Mouse (Mus musculus): ENCODE data around the gene Dapk1. TPM values are rescaled to one million over a fixed set of nuclear protein-coding genes. Genes with fewer than 3 reads are reported as not detected.
A peak's percentile ranks its signal among the peaks of the same experiment; 100 is the strongest.

Dapk1 gene
- polyA plus RNA-seq, 1 experiment from 2014 or later, result 38.4 TPM

DNA sequence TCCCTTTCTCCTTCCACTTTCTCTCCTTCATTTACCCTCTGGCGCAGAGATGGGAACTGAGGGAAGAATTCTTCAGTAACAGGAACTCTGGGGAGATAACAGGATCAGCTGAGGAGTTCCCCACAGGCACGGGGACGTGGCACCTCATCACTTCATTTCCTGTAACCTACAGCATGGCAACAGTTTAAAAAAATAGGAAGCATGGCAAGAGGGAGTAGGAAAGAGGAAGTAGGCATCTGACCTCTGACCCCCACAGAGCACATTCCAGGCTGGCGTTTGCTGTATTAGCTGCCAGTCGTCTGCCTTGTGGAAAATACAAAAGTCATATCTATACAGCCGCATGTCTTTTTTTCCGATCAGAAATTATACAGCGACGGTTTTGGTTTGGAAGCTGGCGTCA lies 68.9 kb downstream of the Dapk1 start:
- Histone ChIP-seq H3K4me3 (replicated peaks) (no peak overlapping the region), H3K36me3 (no peaks in the 10 kb centered on the region), H3K4me2 (replicated peaks) (no peak overlapping the region), H3K27me3 (no peaks in the 10 kb centered on the region), H3K9me3 (no peaks in the 10 kb centered on the region), H3K27ac (no peak overlapping the region), H3K9ac (replicated peaks) (no peak overlapping the region), H3K4me1 (replicated peaks) (peaks cover 29% of the 10 kb centered on the region)
- no peak for ATAC-seq
- 69% methylated on average over 10 of the region's 10 CpGs for WGBS

DNA sequence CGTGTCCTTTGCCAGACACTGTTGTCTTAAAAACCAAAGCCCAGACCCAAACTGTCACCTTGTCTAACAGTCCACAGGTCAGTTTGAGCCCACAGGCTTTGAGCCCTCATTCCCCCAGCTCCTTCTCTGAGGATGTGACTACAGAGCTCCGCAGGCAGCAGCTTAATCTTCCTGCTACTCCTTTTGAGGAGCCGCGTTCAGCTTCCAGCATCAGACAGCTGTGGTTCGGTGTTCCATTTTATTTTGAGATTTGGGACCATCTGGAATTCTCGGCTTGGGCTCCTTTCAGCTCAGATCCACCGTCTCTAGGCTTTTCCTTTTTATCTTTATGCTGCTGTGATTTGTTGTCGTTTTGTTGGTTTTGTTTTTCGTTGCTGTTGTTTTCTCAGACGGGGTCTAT lies 69.5 kb downstream of the Dapk1 start:
- no peaks in the 10 kb centered on the region for H3K9me3 ChIP-seq
- no peaks in the 10 kb centered on the region for H3K36me3 ChIP-seq
- no peak overlapping the region for H3K27ac ChIP-seq
- no peak overlapping the region for H3K9ac ChIP-seq (replicated peaks)
- H3K4me3 ChIP-seq (replicated peaks), result no peak overlapping the region
- 60% methylated on average over 10 of the region's 10 CpGs for WGBS
- H3K4me2 ChIP-seq (replicated peaks), result no peak overlapping the region
- H3K27me3 ChIP-seq, result no peaks in the 10 kb centered on the region
- ATAC-seq, result no peak
- H3K4me1 ChIP-seq (replicated peaks), result peaks cover 29% of the 10 kb centered on the region

DNA sequence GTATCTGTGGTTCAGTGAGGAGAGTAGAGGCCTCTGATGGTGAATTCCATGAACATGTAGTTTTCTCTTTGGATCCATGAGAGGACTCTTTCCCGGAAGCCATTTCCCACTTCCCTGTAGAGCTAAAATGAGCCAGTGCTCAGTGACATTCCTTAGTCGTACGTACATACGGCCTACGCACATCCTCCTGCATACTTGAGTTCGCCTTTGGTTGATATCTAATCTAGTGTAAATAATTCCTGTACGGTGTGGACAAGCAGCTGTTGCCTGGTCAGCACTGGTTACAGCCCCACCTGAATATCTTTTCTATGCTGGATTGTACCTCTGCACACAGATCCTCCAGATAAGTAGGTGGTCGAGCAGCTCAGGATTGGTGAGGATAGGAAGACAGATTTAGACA lies 70.5 kb downstream of the Dapk1 start:
- ATAC-seq, result no peak
- WGBS, result 87% methylated on average over 8 of the region's 8 CpGs
- H3K36me3 ChIP-seq, result no peaks in the 10 kb centered on the region
- H3K4me2 ChIP-seq (replicated peaks), result no peak overlapping the region
- H3K4me3 ChIP-seq (replicated peaks), result no peak overlapping the region
- peaks cover 28% of the 10 kb centered on the region for H3K4me1 ChIP-seq (replicated peaks)
- H3K9me3 ChIP-seq, result no peaks in the 10 kb centered on the region
- no peak overlapping the region for H3K27ac ChIP-seq
- H3K27me3 ChIP-seq, result no peaks in the 10 kb centered on the region
- no peak overlapping the region for H3K9ac ChIP-seq (replicated peaks)

DNA sequence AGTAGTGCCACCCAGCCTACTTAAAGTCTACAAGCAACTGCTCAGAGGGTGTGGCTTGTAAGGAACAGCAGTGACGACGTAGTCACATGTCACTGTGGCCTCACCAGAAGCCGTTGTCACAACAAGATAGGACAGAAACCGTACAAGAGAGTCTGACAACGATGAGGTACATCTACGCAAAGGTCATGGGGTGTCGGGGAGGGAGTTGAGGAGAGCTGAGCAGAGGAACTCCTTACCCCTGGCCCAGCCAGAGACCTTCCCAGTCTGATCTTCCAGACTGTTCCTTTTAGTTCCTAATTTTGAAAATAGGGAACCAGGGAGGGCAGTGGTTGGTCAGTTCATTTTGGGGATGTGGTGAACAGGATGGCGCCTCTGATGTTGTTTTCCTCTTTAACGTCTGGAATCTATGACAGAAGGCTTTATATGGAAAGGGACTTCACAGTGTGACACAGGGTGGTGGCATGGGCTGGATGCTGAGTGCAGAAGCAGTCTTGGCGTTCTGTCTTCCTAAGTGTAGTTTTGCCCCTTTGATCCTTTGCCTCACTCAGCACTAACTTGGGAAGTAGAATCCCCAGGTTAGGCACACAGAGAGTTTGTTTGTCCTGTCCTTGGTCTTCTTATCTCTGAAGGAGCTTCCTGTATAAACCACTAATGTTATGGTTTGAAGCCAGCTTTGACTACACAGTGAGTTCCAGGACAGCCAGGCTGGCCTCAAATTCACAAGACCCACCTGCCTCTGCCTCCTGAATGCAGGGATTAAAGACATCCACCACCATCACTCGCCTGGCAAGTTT lies 71.3 kb downstream of the Dapk1 start:
- no peak overlapping the region for H3K27ac ChIP-seq
- H3K9me3 ChIP-seq, result no peaks in the 10 kb centered on the region
- H3K36me3 ChIP-seq, result no peaks in the 10 kb centered on the region
- H3K9ac ChIP-seq (replicated peaks), result no peak overlapping the region
- H3K4me3 ChIP-seq (replicated peaks), result no peak overlapping the region
- H3K27me3 ChIP-seq, result no peaks in the 10 kb centered on the region
- no peak overlapping the region for H3K4me2 ChIP-seq (replicated peaks)
- ATAC-seq, result no peak
- H3K4me1 ChIP-seq (replicated peaks), result peaks cover 22% of the 10 kb centered on the region
- 94% methylated on average over 11 of the region's 11 CpGs for WGBS

DNA sequence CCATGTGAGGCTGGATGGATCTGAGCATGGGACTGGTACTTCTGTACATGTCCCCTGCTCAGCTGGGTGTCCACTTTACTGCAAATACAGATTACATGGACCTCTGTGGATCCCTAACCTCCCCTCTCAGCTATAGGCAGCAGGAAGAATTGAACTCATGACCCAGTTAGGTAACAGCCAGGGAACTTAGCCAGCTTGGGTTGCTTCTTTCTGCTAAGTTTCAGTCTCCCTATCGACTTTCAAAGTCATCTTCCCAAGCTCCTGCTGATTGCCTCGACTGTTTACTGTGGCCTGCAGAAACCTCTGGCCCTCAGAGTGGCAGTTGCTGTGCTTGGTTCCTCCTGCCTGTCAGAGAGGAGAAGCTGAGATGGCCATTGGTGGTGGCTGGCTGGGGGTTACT lies 72.6 kb downstream of the Dapk1 start:
- no peak overlapping the region for H3K4me2 ChIP-seq (replicated peaks)
- H3K9ac ChIP-seq (replicated peaks), result no peak overlapping the region
- 65% methylated on average over 2 of the region's 2 CpGs for WGBS
- H3K36me3 ChIP-seq, result no peaks in the 10 kb centered on the region
- H3K4me1 ChIP-seq (replicated peaks), result peaks cover 23% of the 10 kb centered on the region
- no peak overlapping the region for H3K4me3 ChIP-seq (replicated peaks)
- no peaks in the 10 kb centered on the region for H3K9me3 ChIP-seq
- ATAC-seq, result no peak
- H3K27ac ChIP-seq, result no peak overlapping the region
- no peaks in the 10 kb centered on the region for H3K27me3 ChIP-seq

DNA sequence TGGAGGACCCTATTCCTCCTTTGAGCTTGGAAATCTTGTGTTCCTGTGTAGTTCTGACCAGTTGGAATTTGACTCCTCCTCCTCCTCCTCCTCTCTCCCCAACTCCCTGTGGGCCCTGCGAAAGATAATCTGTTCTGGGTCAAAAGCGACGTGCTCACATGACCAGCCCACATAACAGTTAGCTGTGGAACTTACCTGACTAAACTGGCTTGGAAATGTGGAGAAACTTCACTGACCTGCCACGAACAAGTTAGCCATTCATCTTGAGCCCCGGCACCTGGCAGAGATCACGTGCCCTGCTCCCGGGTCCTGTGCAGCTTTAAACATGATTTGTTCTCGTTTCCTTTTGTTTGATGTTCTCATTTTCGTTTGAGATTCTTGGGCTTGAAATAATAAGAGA lies 73.2 kb downstream of the Dapk1 start:
- no peak for ATAC-seq
- Histone ChIP-seq H3K27me3 (no peaks in the 10 kb centered on the region), H3K4me1 (replicated peaks) (peaks cover 23% of the 10 kb centered on the region), H3K9ac (replicated peaks) (no peak overlapping the region), H3K36me3 (no peaks in the 10 kb centered on the region), H3K27ac (no peak overlapping the region), H3K9me3 (no peaks in the 10 kb centered on the region), H3K4me2 (replicated peaks) (no peak overlapping the region), H3K4me3 (replicated peaks) (no peak overlapping the region)
- 64% methylated on average over 9 of the region's 9 CpGs for WGBS

DNA sequence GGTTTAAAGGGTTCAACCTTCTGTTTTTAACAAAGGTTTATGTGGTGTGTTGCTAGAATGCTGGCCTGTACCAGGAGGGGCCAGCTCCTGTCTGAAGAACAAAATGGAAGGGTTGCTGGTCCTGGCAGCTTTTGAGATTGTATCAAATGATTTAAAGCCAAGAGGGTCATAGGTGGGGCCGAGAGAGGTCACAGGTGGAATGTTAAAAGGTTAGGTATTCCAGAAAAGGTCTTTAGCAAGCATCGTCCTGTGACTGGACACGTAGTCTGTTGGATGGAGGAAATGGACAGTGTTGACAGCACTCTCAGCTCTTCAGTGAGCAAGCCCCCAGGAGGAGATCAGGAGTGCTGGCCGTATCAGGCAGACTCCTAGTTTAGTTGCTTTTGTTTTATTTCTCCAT lies 73.7 kb downstream of the Dapk1 start:
- H3K4me1 ChIP-seq (replicated peaks), result peaks cover 20% of the 10 kb centered on the region
- H3K4me3 ChIP-seq (replicated peaks), result no peak overlapping the region
- no peak overlapping the region for H3K9ac ChIP-seq (replicated peaks)
- H3K27ac ChIP-seq, result no peak overlapping the region
- H3K9me3 ChIP-seq, result no peaks in the 10 kb centered on the region
- whole genome bisulfite sequencing, result 90% methylated on average over 4 of the region's 4 CpGs
- no peaks in the 10 kb centered on the region for H3K27me3 ChIP-seq
- no peaks in the 10 kb centered on the region for H3K36me3 ChIP-seq
- no peak overlapping the region for H3K4me2 ChIP-seq (replicated peaks)
- no peak for ATAC-seq

DNA sequence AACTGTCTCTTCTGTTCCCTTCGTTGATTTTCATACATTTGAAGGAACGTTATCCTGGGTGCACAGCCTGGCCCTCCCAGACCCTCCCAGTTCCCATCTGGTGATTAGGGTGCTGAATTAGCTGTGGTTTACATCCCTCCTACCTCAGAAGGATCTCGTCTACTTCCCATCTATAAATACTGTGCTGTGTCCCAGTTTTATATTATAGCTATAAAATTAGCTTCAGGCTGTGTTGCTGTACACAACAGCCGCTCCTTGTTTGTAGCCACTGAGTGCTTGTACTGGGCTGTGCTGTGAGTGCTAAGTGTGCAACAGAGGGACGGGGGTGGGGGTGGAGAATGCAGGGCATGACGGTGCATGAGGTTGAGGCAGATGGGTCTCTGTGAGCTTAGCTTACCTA lies 77.2 kb downstream of the Dapk1 start:
- Histone ChIP-seq H3K27ac (no peak overlapping the region), H3K9ac (replicated peaks) (no peak overlapping the region), H3K4me1 (replicated peaks) (peaks cover 15% of the 10 kb centered on the region), H3K4me3 (replicated peaks) (no peak overlapping the region), H3K9me3 (no peaks in the 10 kb centered on the region), H3K4me2 (replicated peaks) (no peak overlapping the region), H3K27me3 (no peaks in the 10 kb centered on the region), H3K36me3 (no peaks in the 10 kb centered on the region)
- WGBS, result 83% methylated on average over 6 of the region's 6 CpGs
- ATAC-seq, result no peak

DNA sequence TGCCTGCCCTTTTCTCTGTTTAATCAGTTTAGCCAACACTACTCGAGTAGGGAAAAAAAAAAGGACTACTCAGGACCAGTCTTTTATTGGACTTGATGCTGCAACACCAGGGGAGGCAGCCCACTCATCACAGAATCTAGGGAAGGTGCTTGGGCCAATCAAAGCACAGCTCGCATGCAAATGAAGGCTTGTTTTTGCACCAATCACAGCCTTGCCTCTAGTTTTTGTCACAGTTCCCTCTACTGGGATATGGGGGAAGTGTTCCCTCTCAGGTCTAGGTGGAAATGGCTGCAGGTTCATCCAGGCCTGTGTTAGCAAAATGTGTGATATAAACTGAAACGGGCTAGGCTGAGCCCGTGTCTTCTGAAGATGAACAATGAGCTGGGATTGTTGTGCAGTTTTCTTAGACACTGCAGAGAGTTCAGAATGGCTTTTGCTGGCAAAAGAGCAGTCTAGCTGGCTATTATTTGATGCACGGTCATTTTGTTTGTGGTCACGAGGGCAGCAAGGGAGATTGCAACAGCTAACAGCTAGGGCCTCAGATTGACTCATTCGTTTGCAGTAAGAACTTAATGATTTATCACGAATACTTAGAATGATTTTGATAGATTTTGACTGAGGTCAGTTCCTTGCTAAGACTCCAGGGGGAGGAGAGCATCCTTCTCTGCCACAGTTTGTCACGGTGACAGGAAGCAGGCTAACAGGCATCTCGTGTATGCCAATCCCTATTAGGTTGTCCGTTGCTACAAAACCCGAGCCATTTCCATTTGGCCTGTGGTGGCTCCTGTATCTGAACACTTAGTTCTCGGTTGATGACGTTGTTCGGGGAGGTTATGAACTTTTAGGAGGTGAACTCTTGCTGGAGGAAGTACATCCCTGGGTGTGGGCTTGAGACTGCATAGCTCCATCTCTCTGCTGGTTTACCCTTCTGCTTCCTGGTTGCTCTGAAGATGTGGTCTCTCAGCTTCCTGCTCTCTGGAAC lies 81.3 kb downstream of the Dapk1 start:
- no peak for ATAC-seq
- Histone ChIP-seq H3K4me3 (replicated peaks) (no peak overlapping the region), H3K36me3 (0 out of 2 replicates have a peak, but pooled peaks cover 4% of the 10 kb centered on the region), H3K4me2 (replicated peaks) (no peak overlapping the region), H3K9me3 (no peaks in the 10 kb centered on the region), H3K27me3 (no peaks in the 10 kb centered on the region), H3K9ac (replicated peaks) (no peak overlapping the region), H3K27ac (no peak overlapping the region), H3K4me1 (replicated peaks) (peaks cover 43% of the 10 kb centered on the region)
- 90% methylated on average over 15 of the region's 15 CpGs for WGBS

DNA sequence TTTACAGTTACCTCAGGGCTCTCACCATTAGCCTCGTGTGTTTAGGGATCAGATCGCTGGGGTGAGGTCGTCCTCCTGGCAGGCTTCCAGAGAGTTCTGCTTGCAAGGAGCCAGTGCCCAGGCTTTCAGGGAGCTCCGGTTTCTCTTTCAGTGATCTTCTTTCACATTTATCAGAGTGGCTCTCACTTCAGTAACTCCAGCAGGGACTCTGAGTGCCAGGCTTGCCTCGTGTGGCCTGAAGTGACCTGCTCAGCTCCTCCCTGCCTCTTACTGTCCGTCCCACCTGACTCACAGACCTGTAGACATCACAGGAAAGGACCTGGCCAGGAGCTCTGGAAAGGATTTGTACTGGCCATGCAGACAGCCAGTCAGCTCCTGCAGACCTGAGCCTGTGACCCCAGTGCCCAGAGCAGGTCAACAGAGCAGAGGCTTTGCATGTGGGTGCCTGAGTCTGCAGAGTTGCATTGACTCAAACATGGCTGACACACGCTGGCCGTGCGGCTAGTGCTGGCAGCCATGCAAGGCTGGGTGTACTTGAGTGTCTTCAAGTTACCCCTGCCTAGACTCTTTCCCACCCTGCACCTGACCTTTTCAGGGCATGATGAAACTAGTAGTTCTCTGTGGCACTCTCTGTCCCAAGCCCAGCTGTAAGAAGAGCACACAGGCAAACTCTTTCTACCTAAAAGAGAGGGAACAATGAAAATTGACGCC lies 82.5 kb downstream of the Dapk1 start:
- 68% methylated on average over 10 of the region's 10 CpGs for WGBS
- H3K27ac ChIP-seq, result peak overlapping the region; percentile 30; the same call in 1 of the 2 replicates

DNA sequence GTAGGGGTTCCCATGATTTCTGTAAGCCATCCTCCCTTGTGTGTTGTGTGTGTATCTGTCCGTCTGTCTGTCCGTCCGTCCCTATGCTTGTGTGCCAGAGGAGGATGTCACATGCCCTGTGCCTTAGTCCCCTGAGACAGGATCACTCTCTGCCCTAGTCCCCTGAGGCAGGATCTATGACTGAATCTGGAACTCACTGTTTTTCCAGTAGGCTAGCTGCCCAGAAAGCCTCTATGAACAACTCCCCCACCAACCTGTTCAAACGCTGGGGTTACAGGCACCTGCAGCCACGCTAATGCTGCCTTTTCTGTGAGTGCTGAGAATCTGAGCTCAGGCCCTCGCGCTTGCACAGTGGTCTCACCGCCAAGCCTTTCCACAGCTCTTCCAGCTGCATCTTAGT lies 83.1 kb downstream of the Dapk1 start:
- Histone ChIP-seq H3K9me3 (0 out of 2 replicates have a peak, but pooled peaks cover 2% of the 10 kb centered on the region), H3K9ac (replicated peaks) (no peak overlapping the region), H3K27me3 (no peaks in the 10 kb centered on the region), H3K27ac (peak overlapping the region; percentile 30; the same call in 1 of the 2 replicates), H3K4me2 (replicated peaks) (no peak overlapping the region), H3K4me1 (replicated peaks) (peaks cover 39% of the 10 kb centered on the region), H3K4me3 (replicated peaks) (no peak overlapping the region), H3K36me3 (0 out of 2 replicates have a peak, but pooled peaks cover 4% of the 10 kb centered on the region)
- ATAC-seq, result no peak
- 55% methylated on average over 8 of the region's 8 CpGs for WGBS

More for the DNA sequence above, 82.5 kb downstream of the Dapk1 start:
- ATAC-seq, result peak; percentile 21
- Histone ChIP-seq H3K4me3 (replicated peaks) (no peak overlapping the region), H3K36me3 (0 out of 2 replicates have a peak, but pooled peaks cover 4% of the 10 kb centered on the region), H3K4me2 (replicated peaks) (no peak overlapping the region), H3K4me1 (replicated peaks) (peaks cover 39% of the 10 kb centered on the region), H3K9me3 (no peaks in the 10 kb centered on the region), H3K9ac (replicated peaks) (no peak overlapping the region), H3K27me3 (no peaks in the 10 kb centered on the region)
